Mouse (Mus musculus): ENCODE results near the gene Itgb6. TPM values are rescaled to one million over a fixed set of nuclear protein-coding genes. Genes with fewer than 3 reads are reported as not detected.

The Itgb6 gene
- total and polyA plus RNA-seq, 2 experiments from 2014 or later: 0.51 to 2.4 TPM

DNA sequence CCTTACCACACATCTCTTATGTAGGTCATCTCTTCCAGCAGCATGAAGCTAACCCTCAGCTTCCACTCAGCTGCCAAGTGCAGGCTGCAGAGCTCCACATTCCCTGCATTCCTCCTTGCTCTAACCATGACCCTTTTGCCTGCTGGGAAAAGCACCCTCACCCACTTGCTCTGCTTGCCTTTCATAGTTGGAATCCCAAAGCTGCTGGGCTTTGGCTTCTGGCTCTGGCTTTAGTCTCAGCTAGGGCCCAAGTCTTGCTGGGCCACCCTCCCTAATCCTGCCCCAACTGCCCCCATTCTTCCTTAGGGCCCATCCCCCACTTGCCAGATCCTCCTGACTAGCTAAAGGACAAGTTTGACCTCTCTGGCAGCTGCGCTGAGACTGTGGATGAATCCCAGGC is 24.3 kb downstream of the Itgb6 start:
- Histone ChIP-seq H3K9me3 (replicated peaks; ENCODE audit: control insufficient read depth, low read length) (no peaks in the 10 kb centered on the region), H3K36me3 (replicated peaks; ENCODE audit: control insufficient read depth, insufficient read depth, low read length) (no peaks in the 10 kb centered on the region), H3K27me3 (ENCODE audit: control insufficient read depth, insufficient read depth, low read length) (no peaks in the 10 kb centered on the region), H3K4me1 (ENCODE audit: control insufficient read depth, insufficient read depth) (peaks cover 29% of the 10 kb centered on the region), H3K9ac (replicated peaks; ENCODE audit: low read depth, low read length) (no peak overlapping the region; the same call in 1 of the 2 replicates), H3K27ac (ENCODE audit: low read depth) (peak overlapping the region; percentile 98), H3K4me3 (ENCODE audit: low read depth, low read length) (no peak overlapping the region), H3K4me2 (ENCODE audit: low read depth, low read length) (no peak overlapping the region)
- DNase-seq (ENCODE audit: low spot score) (peak; percentile 82), ATAC-seq (ENCODE audit: insufficient read depth, low read depth) (peak; percentile 89)
- WGBS: 22% methylated on average over 1 of the region's 1 CpGs
- 0 out of 2 replicates have a peak, but pooled peaks have one; percentile 47 for TF ChIP-seq EP300 (IDR thresholded peaks at IDR 0.05; ENCODE audit: low read depth)
- no peak for TF ChIP-seq CTCF (IDR thresholded peaks at IDR 0.05; ENCODE audit: low read depth)

DNA sequence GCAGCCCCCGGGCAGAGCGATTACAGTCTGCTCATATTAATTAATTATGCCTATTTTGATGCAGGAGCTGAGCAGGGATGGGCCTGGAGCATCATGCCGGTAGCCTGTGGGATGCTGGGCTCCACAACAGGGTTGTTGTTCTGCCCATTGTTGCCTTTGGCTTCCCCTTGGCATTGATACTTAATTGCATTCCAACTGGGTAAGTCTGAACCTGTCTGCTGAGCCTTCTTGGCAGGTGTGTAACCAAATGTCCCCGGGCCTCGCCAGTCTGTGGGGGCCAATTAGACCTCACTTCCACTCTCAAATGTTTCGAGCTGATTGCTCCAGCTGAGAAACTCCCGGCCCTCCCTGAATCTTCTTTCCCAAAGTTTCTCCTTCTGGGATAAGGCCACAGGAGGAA is 24.9 kb downstream of the Itgb6 start:
- Histone ChIP-seq H3K4me3 (ENCODE audit: low read depth, low read length) (no peak overlapping the region), H3K36me3 (replicated peaks; ENCODE audit: control insufficient read depth, insufficient read depth, low read length) (no peaks in the 10 kb centered on the region), H3K4me2 (ENCODE audit: low read depth, low read length) (no peak overlapping the region), H3K9ac (replicated peaks; ENCODE audit: low read depth, low read length) (no peak overlapping the region), H3K27me3 (ENCODE audit: control insufficient read depth, insufficient read depth, low read length) (no peaks in the 10 kb centered on the region), H3K4me1 (ENCODE audit: control insufficient read depth, insufficient read depth) (peaks cover 23% of the 10 kb centered on the region), H3K27ac (ENCODE audit: low read depth) (peak overlapping the region; percentile 98), H3K9me3 (replicated peaks; ENCODE audit: control insufficient read depth, low read length) (no peaks in the 10 kb centered on the region)
- DNase-seq (ENCODE audit: low spot score) (no peak), ATAC-seq (ENCODE audit: insufficient read depth, low read depth) (no peak)
- TF ChIP-seq CTCF (IDR thresholded peaks at IDR 0.05; ENCODE audit: low read depth) (no peak), EP300 (IDR thresholded peaks at IDR 0.05; ENCODE audit: low read depth) (no peak)
- 76% methylated on average over 7 of the region's 7 CpGs for WGBS

DNA sequence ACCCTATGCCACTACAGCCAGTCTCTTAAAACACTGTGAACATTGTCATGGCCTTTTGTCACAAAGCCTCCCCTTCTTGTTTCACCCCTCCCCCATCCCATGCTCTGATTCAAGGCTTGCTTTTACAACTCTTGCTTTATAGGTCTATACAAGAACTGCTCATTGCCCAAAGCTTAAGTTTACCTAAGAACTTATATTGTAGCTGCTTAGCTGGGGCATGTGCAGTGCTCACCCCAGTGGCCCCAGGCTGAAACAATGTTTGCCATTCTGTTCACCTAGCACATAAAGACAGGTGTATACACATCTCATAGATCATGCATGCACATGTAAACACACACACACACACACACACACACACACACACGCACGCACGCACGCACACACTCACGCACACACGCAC is 25.9 kb downstream of the Itgb6 start:
- H3K9me3 ChIP-seq (replicated peaks; ENCODE audit: control insufficient read depth, low read length): no peaks in the 10 kb centered on the region
- no peak for DNase-seq (ENCODE audit: low spot score)
- WGBS: 97% methylated on average over 6 of the region's 6 CpGs
- no peaks in the 10 kb centered on the region for H3K27me3 ChIP-seq (ENCODE audit: control insufficient read depth, insufficient read depth, low read length)
- no peak overlapping the region for H3K4me3 ChIP-seq (ENCODE audit: low read depth, low read length)
- no peak for ATAC-seq (ENCODE audit: insufficient read depth, low read depth)
- H3K27ac ChIP-seq (ENCODE audit: low read depth): no peak overlapping the region
- H3K36me3 ChIP-seq (replicated peaks; ENCODE audit: control insufficient read depth, insufficient read depth, low read length): no peaks in the 10 kb centered on the region
- no peak overlapping the region for H3K4me2 ChIP-seq (ENCODE audit: low read depth, low read length)
- peaks cover 18% of the 10 kb centered on the region for H3K4me1 ChIP-seq (ENCODE audit: control insufficient read depth, insufficient read depth)
- TF ChIP-seq EP300 (IDR thresholded peaks at IDR 0.05; ENCODE audit: low read depth) (no peak), CTCF (IDR thresholded peaks at IDR 0.05; ENCODE audit: low read depth) (no peak)
- H3K9ac ChIP-seq (replicated peaks; ENCODE audit: low read depth, low read length): no peak overlapping the region

DNA sequence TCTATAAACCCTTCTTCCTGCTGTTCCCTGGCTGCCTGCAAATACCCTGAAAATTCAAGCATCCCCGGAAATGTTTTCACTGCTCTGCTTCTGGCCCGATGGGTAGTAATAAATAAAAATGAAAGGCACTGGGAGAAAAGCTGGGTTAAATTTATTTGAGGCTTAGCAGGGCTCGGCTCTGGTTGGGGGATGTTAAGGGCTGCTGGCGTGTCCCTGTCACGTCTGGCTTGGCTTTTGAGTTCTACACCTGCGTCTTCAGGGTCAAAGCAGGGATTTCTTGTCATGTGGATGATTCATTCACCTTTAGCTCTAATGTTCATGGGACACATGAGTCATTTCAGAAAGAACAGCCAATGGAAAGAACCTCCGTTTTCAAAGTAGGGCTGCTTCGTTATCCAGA is 26.7 kb downstream of the Itgb6 start:
- H3K4me2 ChIP-seq (ENCODE audit: low read depth, low read length): no peak overlapping the region
- no peak overlapping the region for H3K27ac ChIP-seq (ENCODE audit: low read depth)
- ATAC-seq (ENCODE audit: insufficient read depth, low read depth) (no peak), DNase-seq (ENCODE audit: low spot score) (no peak)
- TF ChIP-seq EP300 (IDR thresholded peaks at IDR 0.05; ENCODE audit: low read depth): no peak
- no peak for TF ChIP-seq CTCF (IDR thresholded peaks at IDR 0.05; ENCODE audit: low read depth)
- no peaks in the 10 kb centered on the region for H3K27me3 ChIP-seq (ENCODE audit: control insufficient read depth, insufficient read depth, low read length)
- no peaks in the 10 kb centered on the region for H3K36me3 ChIP-seq (replicated peaks; ENCODE audit: control insufficient read depth, insufficient read depth, low read length)
- H3K4me1 ChIP-seq (ENCODE audit: control insufficient read depth, insufficient read depth): peaks cover 18% of the 10 kb centered on the region
- WGBS: 85% methylated on average over 8 of the region's 8 CpGs
- H3K9me3 ChIP-seq (replicated peaks; ENCODE audit: control insufficient read depth, low read length): no peaks in the 10 kb centered on the region
- no peak overlapping the region for H3K4me3 ChIP-seq (ENCODE audit: low read depth, low read length)
- H3K9ac ChIP-seq (replicated peaks; ENCODE audit: low read depth, low read length): no peak overlapping the region

DNA sequence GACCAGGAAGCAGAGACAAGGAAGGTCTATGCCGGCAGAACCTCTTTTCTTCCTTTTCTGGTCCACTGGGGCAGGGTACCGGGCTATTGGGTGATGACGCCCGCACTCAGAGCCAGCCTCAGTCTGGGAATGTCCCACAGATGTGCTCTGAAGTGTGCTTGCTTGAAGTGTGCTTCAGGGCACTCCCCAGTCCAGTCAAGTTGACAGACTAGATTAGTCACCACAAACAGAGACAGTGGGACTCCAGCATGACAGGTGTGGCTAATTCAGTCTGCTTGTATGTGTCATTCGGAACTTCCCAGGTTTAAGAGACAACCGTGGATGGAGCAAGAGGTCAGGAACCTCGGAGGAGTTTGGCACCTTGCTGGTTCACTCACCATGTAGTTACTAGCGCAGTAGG is 27.9 kb downstream of the Itgb6 start:
- 76% methylated on average over 8 of the region's 8 CpGs for WGBS
- no peak for ATAC-seq (ENCODE audit: insufficient read depth, low read depth)
- no peak overlapping the region for H3K9ac ChIP-seq (replicated peaks; ENCODE audit: low read depth, low read length)
- H3K27me3 ChIP-seq (ENCODE audit: control insufficient read depth, insufficient read depth, low read length): no peaks in the 10 kb centered on the region
- no peak overlapping the region for H3K4me2 ChIP-seq (ENCODE audit: low read depth, low read length)
- DNase-seq (ENCODE audit: low spot score): no peak
- no peaks in the 10 kb centered on the region for H3K36me3 ChIP-seq (replicated peaks; ENCODE audit: control insufficient read depth, insufficient read depth, low read length)
- no peak for TF ChIP-seq CTCF (IDR thresholded peaks at IDR 0.05; ENCODE audit: low read depth)
- no peak for TF ChIP-seq EP300 (IDR thresholded peaks at IDR 0.05; ENCODE audit: low read depth)
- H3K27ac ChIP-seq (ENCODE audit: low read depth): no peak overlapping the region
- H3K9me3 ChIP-seq (replicated peaks; ENCODE audit: control insufficient read depth, low read length): no peaks in the 10 kb centered on the region
- H3K4me3 ChIP-seq (ENCODE audit: low read depth, low read length): no peak overlapping the region
- peaks cover 18% of the 10 kb centered on the region for H3K4me1 ChIP-seq (ENCODE audit: control insufficient read depth, insufficient read depth)

DNA sequence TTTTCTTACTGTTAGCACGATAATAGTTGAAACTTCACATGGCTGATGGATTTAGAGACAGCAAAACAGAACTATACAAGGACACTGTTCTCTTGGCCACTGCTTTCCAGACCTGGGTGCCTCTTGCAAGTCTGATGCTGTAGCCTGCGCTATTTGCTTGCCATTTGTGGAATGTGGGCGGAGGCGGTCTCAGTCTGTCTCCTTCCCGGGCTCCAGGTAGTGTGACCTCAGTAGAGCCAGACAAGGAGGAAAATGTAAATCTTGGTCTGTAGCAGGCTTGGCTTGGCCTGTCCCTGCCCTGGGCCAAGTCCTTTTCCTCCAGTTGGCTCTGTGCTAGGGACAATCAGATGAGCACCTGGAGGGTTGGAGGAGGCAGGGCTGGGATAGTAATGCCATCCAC is 30.2 kb downstream of the Itgb6 start:
- DNase-seq (ENCODE audit: low spot score) (no peak), ATAC-seq (ENCODE audit: insufficient read depth, low read depth) (no peak)
- H3K4me3 ChIP-seq (ENCODE audit: low read depth, low read length): no peak overlapping the region
- 60% methylated on average over 5 of the region's 5 CpGs for WGBS
- H3K9ac ChIP-seq (replicated peaks; ENCODE audit: low read depth, low read length): no peak overlapping the region
- H3K9me3 ChIP-seq (replicated peaks; ENCODE audit: control insufficient read depth, low read length): no peaks in the 10 kb centered on the region
- H3K4me1 ChIP-seq (ENCODE audit: control insufficient read depth, insufficient read depth): peaks cover 6% of the 10 kb centered on the region
- no peak for TF ChIP-seq CTCF (IDR thresholded peaks at IDR 0.05; ENCODE audit: low read depth)
- no peak for TF ChIP-seq EP300 (IDR thresholded peaks at IDR 0.05; ENCODE audit: low read depth)
- no peaks in the 10 kb centered on the region for H3K36me3 ChIP-seq (replicated peaks; ENCODE audit: control insufficient read depth, insufficient read depth, low read length)
- no peak overlapping the region for H3K4me2 ChIP-seq (ENCODE audit: low read depth, low read length)
- no peak overlapping the region for H3K27ac ChIP-seq (ENCODE audit: low read depth)
- no peaks in the 10 kb centered on the region for H3K27me3 ChIP-seq (ENCODE audit: control insufficient read depth, insufficient read depth, low read length)
